Mouse (Mus musculus) liver, embryonic 16.5 days (tissue): ENCODE results near the gene Pla2g4b. TPM values are rescaled to one million over a fixed set of nuclear protein-coding genes. Genes with fewer than 3 reads are reported as not detected.

Experiments used
- ATAC-seq: fragments of 200-750 bp; cut with Nextera tagmentation; 2 replicates; pipeline ENCODE4 v1.8.0; 2017; ENCODE audit warnings: low read depth, mild to moderate bottlenecking, moderate number of reproducible peaks, moderate library complexity
- H3K27ac ChIP-seq: fragments of 300-500 bp; sonication (generic); 2 replicates; pipeline ENCODE4 v1.5.1; 2014; ENCODE audit warnings: mild to moderate bottlenecking, low read length
- H3K27me3 ChIP-seq: fragments of 300-500 bp; sonication (generic); 2 replicates; pipeline ENCODE4 v1.6.1; 2014; ENCODE audit warnings: low read depth, low read length, mixed read lengths; ENCODE audit not compliant: control insufficient read depth, insufficient read depth
- H3K36me3 ChIP-seq: fragments of 300-500 bp; sonication (generic); 2 replicates; pipeline ENCODE4 v1.6.1; 2014; ENCODE audit warnings: mild to moderate bottlenecking; ENCODE audit not compliant: control insufficient read depth, insufficient read depth
- H3K4me1 ChIP-seq: fragments of 300-500 bp; sonication (generic); 2 replicates; pipeline ENCODE4 v1.6.1; 2014; ENCODE audit warnings: low read depth, low read length, mixed read lengths; ENCODE audit not compliant: control insufficient read depth
- H3K4me2 ChIP-seq: fragments of 300-500 bp; sonication (generic); 2 replicates; pipeline ENCODE4 v1.6.1; 2014; ENCODE audit warnings: low read depth, low read length, mixed read lengths
- H3K4me3 ChIP-seq: fragments of 300-500 bp; sonication (generic); 2 replicates; pipeline ENCODE4 v1.5.1; 2014; ENCODE audit warnings: low read depth, mild to moderate bottlenecking, low read length
- H3K9ac ChIP-seq: fragments of 300-500 bp; sonication (generic); 2 replicates; pipeline ENCODE4 v1.6.1; 2014; ENCODE audit warnings: low read depth, low read length
- H3K9me3 ChIP-seq: fragments of 300-500 bp; sonication (generic); replicated peaks from 2 replicates; pipeline ENCODE4 v1.6.1; 2016; ENCODE audit warnings: low read length; ENCODE audit not compliant: control insufficient read depth
- WGBS: fragments of 180-500 bp; shearing (Covaris S2); extraction: QIAGEN DNeasy Blood & Tissue Kit; methylation state at CpG from one replicate; pipeline ENCODE4 v1.1.7; 2014; ENCODE audit not compliant: insufficient replicate concordance; 5-methylcytosine and 5-hydroxymethylcytosine counted together
- polyA plus RNA-seq: library from polyadenylated mRNA; unstranded; fragments of >200 nt; fragmentation: Nextera tagmentation; extraction: Ambion mirVana; gene quantifications from 2 replicates; pipeline ENCODE4 v1.2.1, GENCODE M21; 2015

The Pla2g4b gene
- polyA plus RNA-seq, 1 experiment from 2014 or later = 0.13 TPM

DNA sequence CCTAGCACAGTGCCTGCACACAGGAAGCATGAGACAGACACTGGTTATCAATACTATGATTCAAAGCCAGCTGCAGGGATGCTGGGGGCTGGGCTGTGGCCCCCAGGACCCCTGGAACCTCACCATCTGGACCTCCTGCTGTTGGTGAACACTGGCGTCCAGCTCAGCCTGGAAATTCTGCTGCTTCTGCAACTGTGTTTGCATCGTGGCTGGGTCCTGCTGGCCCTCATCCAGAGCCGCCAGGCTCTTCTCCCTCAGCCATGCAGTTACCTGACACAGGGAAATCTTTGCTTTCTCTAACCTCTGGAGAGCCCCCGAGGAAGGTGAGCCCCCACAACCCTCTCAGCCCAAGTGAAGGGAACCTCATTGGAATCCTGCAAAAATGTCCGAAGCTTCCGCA is 18.2 kb downstream of the Pla2g4b start:
- Histone ChIP-seq H3K4me2 (no peak overlapping the region), H3K9me3 (no peaks in the 10 kb centered on the region), H3K4me3 (no peak overlapping the region), H3K27ac (no peak overlapping the region), H3K9ac (no peak overlapping the region), H3K4me1 (no peaks in the 10 kb centered on the region), H3K36me3 (no peaks in the 10 kb centered on the region), H3K27me3 (no peaks in the 10 kb centered on the region)
- 51% methylated on average over 6 of the region's 6 CpGs for WGBS
- no peak for ATAC-seq

DNA sequence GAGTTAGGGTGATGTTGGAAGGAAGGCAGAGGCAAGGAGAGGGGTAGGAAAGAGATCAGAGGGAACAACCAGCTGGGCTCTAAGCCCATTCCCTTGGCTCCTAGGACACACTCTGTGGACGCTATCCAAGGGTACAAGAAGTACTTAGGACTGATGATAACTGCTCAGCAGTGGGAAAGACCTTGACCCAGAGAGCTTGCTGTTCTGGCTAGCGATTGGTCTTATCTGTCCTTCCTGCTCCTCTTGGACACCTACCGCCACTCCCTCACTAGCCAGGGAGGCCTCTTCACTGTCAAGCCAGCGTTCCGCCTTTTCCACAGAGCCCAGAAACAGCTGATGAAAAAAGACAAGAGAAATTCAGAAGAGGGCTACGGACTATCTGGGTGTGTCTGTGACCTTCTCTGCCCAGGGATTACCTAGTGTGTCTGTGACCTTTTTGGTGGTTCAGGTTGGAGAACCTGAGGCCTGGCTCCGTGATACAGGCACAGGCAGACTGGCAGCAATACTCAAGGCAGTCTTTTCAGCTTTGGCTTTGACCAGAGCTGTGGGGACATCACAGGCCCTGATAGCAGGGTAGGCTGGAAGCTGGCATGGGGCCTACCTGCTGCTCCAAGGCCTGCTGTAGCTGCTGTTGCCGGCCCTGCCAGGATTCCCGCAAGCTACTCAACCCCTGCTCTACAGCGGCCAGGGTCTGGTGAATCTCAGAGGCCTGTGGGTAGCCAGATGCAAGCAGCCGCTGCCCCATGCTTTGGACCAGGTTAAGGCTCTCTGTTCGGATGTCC is 21.7 kb downstream of the Pla2g4b start:
- H3K4me1 ChIP-seq = no peaks in the 10 kb centered on the region
- no peak overlapping the region for H3K4me2 ChIP-seq
- H3K9me3 ChIP-seq = no peaks in the 10 kb centered on the region
- 63% methylated on average over 12 of the region's 12 CpGs for WGBS
- no peak overlapping the region for H3K27ac ChIP-seq
- H3K27me3 ChIP-seq = no peaks in the 10 kb centered on the region
- H3K36me3 ChIP-seq = no peaks in the 10 kb centered on the region
- no peak overlapping the region for H3K9ac ChIP-seq
- no peak overlapping the region for H3K4me3 ChIP-seq
- no peak for ATAC-seq

DNA sequence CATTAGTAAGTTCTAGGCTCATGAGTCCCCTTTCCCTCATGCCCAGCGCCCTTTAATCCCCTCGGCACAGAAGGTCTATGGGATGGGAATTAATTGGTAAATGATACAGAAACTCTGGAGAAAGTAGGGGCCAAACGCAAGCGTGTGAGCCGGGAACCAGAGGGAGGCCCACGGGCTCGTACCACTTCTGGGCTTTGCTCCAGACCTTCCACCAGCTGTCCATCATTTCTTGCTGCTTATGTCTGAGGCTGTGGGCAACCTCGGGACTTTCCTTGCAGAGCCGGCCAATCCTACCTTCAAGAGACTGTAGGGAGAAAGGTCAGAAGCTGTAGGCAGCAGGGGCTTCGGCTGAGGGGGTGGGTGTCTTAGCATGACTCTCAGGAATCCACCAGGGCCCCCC is 22.7 kb downstream of the Pla2g4b start:
- no peak overlapping the region for H3K4me2 ChIP-seq
- no peaks in the 10 kb centered on the region for H3K4me1 ChIP-seq
- H3K36me3 ChIP-seq = no peaks in the 10 kb centered on the region
- 77% methylated on average over 10 of the region's 10 CpGs for WGBS
- H3K9ac ChIP-seq = no peak overlapping the region
- no peak overlapping the region for H3K4me3 ChIP-seq
- no peak overlapping the region for H3K27ac ChIP-seq
- H3K9me3 ChIP-seq = no peaks in the 10 kb centered on the region
- no peak for ATAC-seq
- no peaks in the 10 kb centered on the region for H3K27me3 ChIP-seq

DNA sequence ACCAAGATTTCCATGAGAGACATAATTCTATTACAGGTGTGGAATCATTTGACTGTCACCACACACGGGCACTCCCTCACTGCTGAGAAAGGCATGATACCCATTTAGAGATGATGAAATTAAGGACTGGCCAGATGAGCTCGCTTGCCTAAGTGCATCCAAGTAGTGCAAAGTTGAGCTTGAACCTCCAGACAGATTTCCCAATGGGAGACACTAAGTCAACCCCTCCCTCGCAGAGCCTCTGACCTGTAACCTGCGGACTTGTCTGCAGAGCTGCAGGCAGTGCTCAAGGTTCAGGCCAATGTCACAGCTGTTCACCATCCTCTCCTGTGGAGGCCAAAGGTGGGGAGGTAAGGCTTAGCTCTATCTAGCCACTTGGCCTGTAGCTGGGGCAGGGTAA is 25.6 kb downstream of the Pla2g4b start:
- Histone ChIP-seq H3K27ac (no peak overlapping the region), H3K4me2 (no peak overlapping the region), H3K4me3 (no peak overlapping the region), H3K9me3 (no peaks in the 10 kb centered on the region), H3K4me1 (no peaks in the 10 kb centered on the region), H3K9ac (no peak overlapping the region), H3K36me3 (no peaks in the 10 kb centered on the region), H3K27me3 (no peaks in the 10 kb centered on the region)
- 57% methylated on average over 4 of the region's 4 CpGs for WGBS
- no peak for ATAC-seq

DNA sequence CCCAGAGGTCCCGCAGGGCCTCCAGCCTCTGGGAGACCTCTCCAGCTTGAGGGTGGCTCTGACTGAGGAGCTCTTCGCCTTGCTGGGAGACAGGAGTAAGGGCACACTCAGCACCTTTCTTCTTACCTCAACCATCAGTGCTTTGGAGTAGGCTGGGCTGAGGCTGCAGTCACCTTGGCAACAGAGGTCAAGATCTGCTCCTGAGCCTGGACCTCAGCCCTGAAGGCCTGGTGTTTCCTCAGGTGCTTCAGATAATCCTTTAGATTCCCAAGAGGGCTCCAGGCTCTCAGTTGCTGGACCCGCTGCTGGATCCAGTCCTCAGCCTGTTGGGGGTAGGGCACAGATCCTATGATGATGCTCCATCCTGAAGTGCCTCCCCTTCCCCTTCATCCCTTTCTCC is 26.2 kb downstream of the Pla2g4b start:
- no peaks in the 10 kb centered on the region for H3K27me3 ChIP-seq
- no peak overlapping the region for H3K4me2 ChIP-seq
- H3K9ac ChIP-seq = no peak overlapping the region
- ATAC-seq = no peak
- H3K9me3 ChIP-seq = no peaks in the 10 kb centered on the region
- 65% methylated on average over 3 of the region's 3 CpGs for WGBS
- H3K4me1 ChIP-seq = no peaks in the 10 kb centered on the region
- H3K36me3 ChIP-seq = no peaks in the 10 kb centered on the region
- H3K27ac ChIP-seq = no peak overlapping the region
- no peak overlapping the region for H3K4me3 ChIP-seq

DNA sequence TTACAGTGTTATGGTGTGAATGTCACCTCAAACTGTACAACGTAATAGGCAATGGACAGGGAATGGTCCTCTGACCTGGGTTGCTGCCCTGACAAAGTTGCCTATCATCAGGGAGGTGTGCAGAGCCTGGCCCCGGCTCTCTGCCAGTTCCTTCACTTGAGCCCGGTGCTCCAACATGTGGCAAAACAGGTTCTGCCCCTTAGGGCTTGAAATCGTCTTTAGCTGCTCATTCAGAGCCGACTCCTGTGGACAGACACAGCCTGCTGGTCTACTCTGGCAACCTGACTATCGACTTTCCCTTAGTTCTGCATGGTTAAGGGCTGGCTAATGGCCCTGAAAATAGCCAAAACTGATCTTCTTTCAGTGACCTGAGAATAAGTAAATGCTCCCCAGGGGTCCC is 27.0 kb downstream of the Pla2g4b start:
- Histone ChIP-seq H3K9me3 (no peaks in the 10 kb centered on the region), H3K36me3 (no peaks in the 10 kb centered on the region), H3K9ac (no peak overlapping the region), H3K27ac (no peak overlapping the region), H3K27me3 (no peaks in the 10 kb centered on the region), H3K4me3 (no peak overlapping the region), H3K4me2 (no peak overlapping the region), H3K4me1 (no peaks in the 10 kb centered on the region)
- 54% methylated on average over 6 of the region's 6 CpGs for WGBS
- no peak for ATAC-seq

DNA sequence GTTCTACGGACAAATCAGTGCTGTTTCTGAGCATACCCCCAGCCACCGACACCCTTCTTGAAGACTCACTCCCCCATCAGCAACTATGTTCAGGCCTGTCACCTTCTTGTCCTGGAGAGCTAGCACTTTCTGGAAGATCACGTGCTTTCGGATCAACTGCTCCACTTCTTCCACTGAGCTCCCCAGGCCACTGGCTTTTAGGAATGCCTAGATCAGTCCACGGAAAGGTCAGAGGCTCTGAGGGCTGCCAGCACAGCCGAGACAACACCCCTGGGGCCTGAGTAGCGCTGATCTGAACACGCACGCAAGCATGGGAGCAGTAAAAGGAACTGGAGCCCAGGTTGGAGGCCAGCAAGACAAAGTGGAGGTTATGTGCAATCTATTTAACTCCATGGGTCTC is 27.4 kb downstream of the Pla2g4b start:
- no peaks in the 10 kb centered on the region for H3K27me3 ChIP-seq
- no peak overlapping the region for H3K27ac ChIP-seq
- WGBS = 66% methylated on average over 9 of the region's 9 CpGs
- no peak overlapping the region for H3K9ac ChIP-seq
- no peaks in the 10 kb centered on the region for H3K4me1 ChIP-seq
- H3K9me3 ChIP-seq = no peaks in the 10 kb centered on the region
- no peak overlapping the region for H3K4me3 ChIP-seq
- no peak overlapping the region for H3K4me2 ChIP-seq
- H3K36me3 ChIP-seq = no peaks in the 10 kb centered on the region
- no peak for ATAC-seq

DNA sequence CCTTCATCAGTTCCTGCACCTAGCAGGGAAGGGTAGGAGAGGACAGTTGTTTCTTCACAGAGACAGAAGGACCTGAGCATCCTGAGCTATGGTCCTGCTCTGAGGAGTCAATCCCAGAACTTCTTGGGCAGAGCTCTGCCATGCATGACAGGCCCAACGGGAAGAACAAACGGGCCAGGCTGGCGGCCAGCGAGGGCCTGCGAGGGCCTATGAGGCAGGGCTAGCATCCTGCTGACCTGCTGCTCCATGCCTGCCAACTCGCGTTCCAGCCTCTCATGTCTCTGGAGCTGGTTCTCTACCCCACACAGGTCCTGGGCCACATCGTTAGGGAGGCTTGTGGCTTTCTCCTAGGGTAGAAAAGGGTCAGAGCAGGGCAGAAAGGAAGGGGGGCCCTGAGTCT is 29.0 kb downstream of the Pla2g4b start:
- no peaks in the 10 kb centered on the region for H3K27me3 ChIP-seq
- H3K9me3 ChIP-seq = no peaks in the 10 kb centered on the region
- H3K36me3 ChIP-seq = no peaks in the 10 kb centered on the region
- 67% methylated on average over 8 of the region's 8 CpGs for WGBS
- H3K27ac ChIP-seq = no peak overlapping the region
- no peak overlapping the region for H3K9ac ChIP-seq
- H3K4me1 ChIP-seq = no peaks in the 10 kb centered on the region
- no peak overlapping the region for H3K4me3 ChIP-seq
- H3K4me2 ChIP-seq = no peak overlapping the region
- ATAC-seq = no peak

DNA sequence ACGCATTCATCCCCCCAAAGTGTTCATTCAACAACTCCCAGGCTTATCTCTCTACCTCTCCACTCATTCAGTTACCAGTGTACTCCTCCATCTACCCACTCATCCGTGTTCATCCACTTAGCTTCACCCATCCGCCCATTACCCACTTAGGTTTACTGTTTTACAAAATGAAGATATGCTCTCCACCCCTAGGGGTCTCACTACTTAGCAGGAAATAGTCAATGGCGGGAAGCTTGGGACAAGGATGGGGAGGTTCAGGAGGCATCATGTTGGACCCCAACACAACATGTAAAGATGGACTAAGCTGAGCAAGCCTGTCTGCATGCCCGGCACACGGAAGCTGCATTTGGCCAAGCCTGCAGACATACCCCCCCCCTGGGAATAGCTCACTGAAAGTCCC is 31.4 kb downstream of the Pla2g4b start:
- no peak overlapping the region for H3K4me2 ChIP-seq
- WGBS = 54% methylated on average over 6 of the region's 6 CpGs
- H3K36me3 ChIP-seq = no peaks in the 10 kb centered on the region
- H3K27ac ChIP-seq = no peak overlapping the region
- no peak for ATAC-seq
- H3K27me3 ChIP-seq = no peaks in the 10 kb centered on the region
- H3K9ac ChIP-seq = no peak overlapping the region
- no peak overlapping the region for H3K4me3 ChIP-seq
- no peaks in the 10 kb centered on the region for H3K9me3 ChIP-seq
- H3K4me1 ChIP-seq = no peaks in the 10 kb centered on the region
